Mouse (Mus musculus): ENCODE data around the gene Inafm1.
A peak's percentile ranks its signal among the peaks of the same experiment; 100 is the strongest.
"Not testable (repeated sequence)": the region's sequence is repeated elsewhere in the genome, so short reads cannot be mapped to it uniquely, and the experiment has no call there.

Gene Inafm1

GRCm38 (mm10) chr7:16273081-16273765, at the start of gene Inafm1:
Gene Inafm1, minus strand, starts transcription at chr7:16273617.
- DNase-seq, result peak; percentile 91 to 93

- no peak for DNase-seq
These were observed 47.1 kb upstream of the Inafm1 start for GRCm38 (mm10) chr7:16320479-16320878.

- DNase-seq, result no peak
These were observed 45.8 kb upstream of the Inafm1 start for GRCm38 (mm10) chr7:16319216-16319615.

- no peak for DNase-seq
These were observed 43.7 kb upstream of the Inafm1 start for GRCm38 (mm10) chr7:16317094-16317493.

GRCm38 (mm10) chr7:16315222-16315759, 41.9 kb upstream of the Inafm1 start:
- peak; percentile 70 to 81 for DNase-seq

GRCm38 (mm10) chr7:16314221-16314775, 40.9 kb upstream of the Inafm1 start:
- DNase-seq, result no peak

GRCm38 (mm10) chr7:16313481-16314220, 40.2 kb upstream of the Inafm1 start:
- DNase-seq, result peak; percentile 86 to 87

- peak; percentile 90 to 93 for DNase-seq
These were observed 39.4 kb upstream of the Inafm1 start for GRCm38 (mm10) chr7:16312672-16313311.

GRCm38 (mm10) chr7:16312011-16312671, 38.7 kb upstream of the Inafm1 start:
- DNase-seq, result peak; percentile 70 to 73

GRCm38 (mm10) chr7:16311453-16312004, 38.1 kb upstream of the Inafm1 start:
- peak; percentile 51 to 60 for DNase-seq

GRCm38 (mm10) chr7:16310521-16311452, 37.4 kb upstream of the Inafm1 start:
- DNase-seq, result peak; percentile 41 to 49

- DNase-seq, result peak; percentile 90 to 94
These were observed 36.7 kb upstream of the Inafm1 start for GRCm38 (mm10) chr7:16310020-16310520.

GRCm38 (mm10) chr7:16309318-16310019, 36.1 kb upstream of the Inafm1 start:
- DNase-seq, result peak; percentile 92 to 95

GRCm38 (mm10) chr7:16308555-16309317, 35.3 kb upstream of the Inafm1 start:
- peak in 1 of 2 experiments; percentile 40 for DNase-seq

GRCm38 (mm10) chr7:16308093-16308492, 34.7 kb upstream of the Inafm1 start, which contains the start of gene Bbc3:
Gene Bbc3, plus strand, starts transcription at chr7:16308393.
- DNase-seq, result not testable (repeated sequence)

GRCm38 (mm10) chr7:16307141-16307540, 33.7 kb upstream of the Inafm1 start:
- not testable (repeated sequence) for DNase-seq

- DNase-seq, result peak; percentile 92 to 95
These were observed 26.1 kb upstream of the Inafm1 start for GRCm38 (mm10) chr7:16299419-16300035.

GRCm38 (mm10) chr7:16298927-16299326, 25.5 kb upstream of the Inafm1 start:
- DNase-seq, result no peak

GRCm38 (mm10) chr7:16297616-16298015, 24.2 kb upstream of the Inafm1 start:
- DNase-seq, result no peak

All from lung, adult 18-20 months (tissue).